Mouse (Mus musculus): ENCODE measurements around the gene Pf4.

Gene Pf4

DNA sequence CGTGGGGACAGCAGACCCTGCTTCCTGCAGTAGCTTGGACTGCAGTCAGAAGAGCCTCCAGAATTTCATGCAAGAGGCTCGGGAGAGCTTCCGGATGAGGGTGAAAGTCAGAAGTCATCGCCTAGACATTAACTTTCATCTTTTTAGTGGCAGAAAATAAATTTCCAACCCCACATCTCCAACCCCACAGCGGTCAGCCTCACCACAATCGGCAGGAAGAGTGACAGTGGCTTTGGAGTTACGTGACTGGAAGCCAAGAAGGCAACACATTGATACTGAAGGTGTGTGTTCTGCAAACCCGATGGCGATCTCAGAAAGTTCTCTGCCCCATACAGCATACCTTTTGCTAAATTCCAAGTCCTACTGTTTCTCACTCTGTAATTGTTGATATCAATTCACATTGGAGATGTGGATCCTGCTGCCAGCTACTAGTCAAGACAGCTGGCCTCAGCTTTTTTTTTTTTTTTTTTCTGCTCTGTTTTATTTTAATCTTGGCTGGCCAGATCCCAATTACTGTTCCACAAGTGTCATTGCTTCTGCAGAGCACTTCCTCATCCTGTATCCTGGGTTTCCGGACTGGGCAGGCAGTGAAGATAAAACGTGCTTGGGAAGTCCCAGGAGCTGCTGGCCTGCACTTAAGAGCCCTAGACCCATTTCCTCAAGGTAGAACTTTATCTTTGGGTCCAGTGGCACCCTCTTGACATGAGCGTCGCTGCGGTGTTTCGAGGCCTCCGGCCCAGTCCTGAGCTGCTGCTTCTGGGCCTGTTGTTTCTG, at the start of gene Pf4:
Gene Pf4 (plus strand): TSS at position 556 of the 774 bp plus-strand sequence.
- DNase-seq: no peak

DNA sequence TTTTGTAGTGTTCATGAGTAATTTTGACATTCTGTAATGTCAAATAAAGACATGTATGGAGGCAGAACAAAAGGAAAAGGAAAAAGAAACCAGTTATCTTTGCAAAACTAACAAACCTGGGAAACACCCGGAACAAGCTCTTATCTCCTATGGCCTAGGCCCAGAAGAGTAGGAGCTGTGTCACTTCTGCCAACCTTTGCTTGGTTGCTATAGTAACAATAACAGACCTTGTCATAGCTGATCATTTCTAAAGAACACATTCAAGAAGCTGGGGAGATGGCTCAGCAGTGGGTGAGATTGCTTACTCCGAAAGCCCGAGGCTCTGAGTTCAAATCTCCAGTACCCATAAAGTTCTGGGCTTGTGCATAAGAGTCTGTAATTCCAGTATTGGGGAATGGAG, 49.6 kb upstream of the Pf4 start:
- no peak for DNase-seq

DNA sequence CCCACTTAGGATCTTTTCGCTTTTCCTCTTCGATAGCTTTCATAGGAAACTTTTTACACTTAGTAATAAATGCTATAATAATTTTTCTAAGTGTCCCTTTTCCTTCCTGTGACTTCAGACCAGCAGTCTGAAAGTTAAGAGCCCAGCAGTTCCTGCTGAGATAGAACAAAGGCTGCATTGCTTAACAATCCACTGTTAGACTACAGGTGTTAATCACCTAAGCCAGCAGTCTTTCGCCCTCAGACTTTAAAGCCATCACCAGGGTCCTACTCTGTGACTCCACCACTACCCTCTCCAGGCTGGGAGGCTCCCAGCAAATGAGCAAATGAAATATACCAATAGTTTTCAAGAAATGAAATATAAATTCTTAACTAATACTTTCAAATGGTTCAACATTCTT, 44.0 kb upstream of the Pf4 start:
- no peak for DNase-seq

DNA sequence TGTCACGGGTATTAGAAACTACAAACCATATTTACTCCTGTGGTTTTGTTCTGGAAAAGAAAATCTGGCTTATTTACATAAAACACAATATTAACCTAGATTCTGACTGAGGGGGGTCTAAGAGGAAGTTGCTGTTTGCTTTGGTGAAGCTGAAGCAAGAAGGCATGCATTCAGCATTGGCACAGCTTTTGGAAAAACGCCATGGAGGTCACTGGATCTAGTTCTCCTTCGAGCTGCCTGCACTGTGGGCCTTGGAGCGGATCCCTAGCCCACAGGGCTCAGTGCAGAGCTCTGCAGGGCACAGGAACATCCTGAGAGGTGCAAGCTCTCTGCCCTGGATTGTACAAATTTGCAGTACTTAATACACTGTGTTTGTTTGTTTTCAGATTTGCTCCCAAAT, 40.8 kb upstream of the Pf4 start:
- no peak for DNase-seq

DNA sequence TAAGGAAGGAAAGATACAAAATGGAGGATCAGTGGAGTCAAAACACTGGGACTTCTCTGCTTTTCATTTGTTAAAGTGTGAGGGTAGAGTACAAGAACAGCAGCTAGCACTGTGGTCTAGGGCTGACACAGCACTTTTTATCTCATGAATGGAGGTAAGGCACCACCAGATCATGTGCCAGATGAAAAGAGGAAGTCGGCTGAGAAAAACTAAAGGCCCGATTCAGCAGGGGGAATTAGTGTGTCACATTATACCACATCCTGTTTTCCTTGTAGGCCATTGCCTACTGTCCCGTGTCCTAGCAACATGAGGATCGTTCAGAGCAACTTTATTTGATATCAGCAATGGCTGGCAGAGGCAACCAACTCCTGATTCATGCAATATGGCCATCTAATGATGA, 30.2 kb upstream of the Pf4 start:
- no peak for DNase-seq

DNA sequence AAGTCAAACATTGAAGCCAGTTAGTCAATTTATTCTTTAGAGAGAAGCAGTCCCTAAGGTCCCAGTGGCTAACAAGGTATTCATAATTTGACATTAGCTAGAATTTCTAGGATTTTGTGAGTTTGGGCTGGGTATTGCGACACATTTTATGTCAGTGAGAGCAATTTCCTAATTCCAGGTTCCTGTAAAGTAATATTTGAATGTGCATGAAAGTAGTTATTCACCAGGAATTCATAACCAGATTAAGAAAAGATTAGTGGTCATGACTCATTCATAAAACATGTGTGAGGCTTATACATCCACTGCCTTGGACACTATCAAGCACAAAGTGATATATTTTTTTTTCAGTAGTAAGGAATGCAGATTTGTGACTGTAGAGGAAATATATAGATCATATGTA, 18.3 kb upstream of the Pf4 start:
- no peak for DNase-seq

DNA sequence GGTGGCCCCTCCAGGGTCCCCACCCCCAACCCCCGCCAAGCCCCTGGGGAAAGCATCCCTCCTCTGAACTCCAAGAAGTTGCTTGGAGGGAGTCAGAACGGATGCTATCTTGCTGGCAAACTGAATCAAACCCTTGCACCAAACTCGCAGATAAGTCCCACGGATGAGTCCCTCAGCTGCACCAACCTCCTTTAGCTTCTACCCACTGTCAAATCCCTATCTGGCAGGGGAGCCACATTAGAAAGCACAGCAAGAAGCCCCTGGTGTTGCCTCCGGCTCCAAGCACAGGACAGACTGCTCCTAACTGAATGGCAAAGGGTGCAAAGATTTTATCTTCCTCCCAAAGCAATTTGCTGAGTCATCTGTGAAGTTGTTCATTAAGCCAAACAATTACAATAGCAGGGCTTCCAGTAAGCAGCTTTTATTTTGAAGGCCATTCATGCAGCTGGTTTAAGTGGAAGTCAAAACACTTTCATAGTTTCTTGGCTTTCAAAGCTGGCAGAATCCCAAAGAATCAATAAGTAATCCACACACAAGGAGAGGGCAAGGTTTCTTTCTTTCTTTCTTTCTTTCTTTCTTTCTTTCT, 14.1 kb upstream of the Pf4 start:
- no peak for DNase-seq

DNA sequence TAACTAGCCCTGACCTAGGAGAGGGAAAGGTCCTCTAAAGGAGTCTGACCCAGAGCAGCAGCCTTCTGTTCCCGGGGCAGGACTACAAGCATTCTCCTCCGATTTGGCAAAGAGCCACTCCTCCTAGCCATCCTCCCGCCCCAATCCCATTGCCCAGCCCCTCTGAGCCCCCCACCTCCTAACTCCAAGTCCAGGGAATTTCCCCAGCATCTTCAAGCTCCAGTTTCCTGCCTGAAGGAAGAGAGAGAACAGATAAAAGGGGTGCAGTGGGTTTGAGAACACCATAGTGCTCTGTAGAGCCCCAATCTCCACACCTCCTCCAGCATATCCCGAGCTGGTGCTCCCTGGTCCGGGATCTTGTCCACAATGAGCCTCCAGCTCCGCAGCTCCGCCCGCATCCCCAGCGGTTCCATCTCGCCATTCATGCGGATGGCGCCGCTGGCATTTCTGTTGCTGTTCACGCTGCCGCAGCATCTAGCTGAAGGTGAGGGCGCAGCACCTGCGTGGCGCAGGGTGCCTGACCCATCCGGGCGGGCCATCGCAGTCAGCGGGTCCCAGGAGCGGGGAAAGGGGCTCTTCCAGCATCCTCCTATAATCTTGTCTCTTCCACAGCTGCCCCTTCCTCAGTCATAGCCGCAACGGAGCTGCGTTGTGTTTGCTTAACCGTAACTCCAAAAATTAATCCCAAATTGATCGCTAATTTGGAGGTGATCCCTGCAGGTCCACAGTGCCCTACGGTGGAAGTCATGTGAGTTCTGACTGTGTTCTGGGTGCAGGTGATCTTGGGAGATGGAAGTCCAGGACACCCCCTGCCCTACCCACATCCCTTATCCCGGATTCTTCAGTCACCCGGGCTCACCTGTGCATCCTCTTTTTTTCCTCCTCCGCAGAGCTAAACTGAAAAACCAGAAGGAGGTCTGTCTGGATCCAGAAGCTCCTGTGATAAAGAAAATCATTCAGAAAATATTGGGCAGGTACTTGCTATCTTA, 12.9 kb upstream of the Pf4 start, which contains the start of gene Cxcl5:
Gene Cxcl5 (plus strand): TSS at position 284 of the 989 bp plus-strand sequence.
- DNase-seq: peak; percentile 25

- no peak for DNase-seq
Observed at GRCm38 (mm10) chr5:90760303-90760702, 11.9 kb upstream of the Pf4 start.

GRCm38 (mm10) chr5:90760844-90761243, 11.4 kb upstream of the Pf4 start:
- no peak for DNase-seq

- no peak for DNase-seq
Observed at GRCm38 (mm10) chr5:90761834-90762233, 10.4 kb upstream of the Pf4 start.

DNA sequence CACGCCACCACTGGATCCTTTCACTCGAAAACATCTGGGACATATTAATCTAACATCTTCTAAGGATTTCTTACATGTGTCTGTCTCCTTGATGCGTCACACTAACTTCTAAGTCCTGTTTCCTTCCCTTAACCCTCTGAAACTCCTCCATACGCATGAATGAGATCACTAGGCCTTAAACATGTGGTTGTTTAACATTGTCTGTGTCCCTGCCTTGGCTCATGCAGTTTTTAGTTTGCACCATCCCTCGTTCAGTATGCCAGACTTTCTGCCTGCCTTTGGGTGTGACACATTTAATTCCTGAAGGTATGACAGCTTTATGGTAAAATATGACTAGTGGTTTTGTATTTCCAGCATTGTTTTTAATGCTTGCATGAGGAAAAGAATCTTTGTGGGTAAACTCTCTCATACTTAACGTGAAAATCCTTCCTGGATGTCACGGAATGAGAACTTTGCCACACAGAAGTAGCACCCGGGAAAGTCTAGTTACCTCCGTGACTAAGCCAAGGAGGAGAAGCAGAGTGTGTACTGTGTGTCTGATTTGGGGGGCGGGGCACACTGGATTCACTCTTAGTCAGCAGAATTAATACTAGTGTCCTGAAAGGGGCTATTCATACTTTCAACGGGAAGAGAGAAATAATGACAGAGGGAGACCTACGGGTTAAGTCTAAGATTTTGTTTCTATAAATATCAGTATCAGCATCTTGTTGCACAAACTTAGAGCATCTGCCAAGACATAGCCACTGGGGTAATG, 8.1 kb upstream of the Pf4 start:
- no peak for DNase-seq

DNA sequence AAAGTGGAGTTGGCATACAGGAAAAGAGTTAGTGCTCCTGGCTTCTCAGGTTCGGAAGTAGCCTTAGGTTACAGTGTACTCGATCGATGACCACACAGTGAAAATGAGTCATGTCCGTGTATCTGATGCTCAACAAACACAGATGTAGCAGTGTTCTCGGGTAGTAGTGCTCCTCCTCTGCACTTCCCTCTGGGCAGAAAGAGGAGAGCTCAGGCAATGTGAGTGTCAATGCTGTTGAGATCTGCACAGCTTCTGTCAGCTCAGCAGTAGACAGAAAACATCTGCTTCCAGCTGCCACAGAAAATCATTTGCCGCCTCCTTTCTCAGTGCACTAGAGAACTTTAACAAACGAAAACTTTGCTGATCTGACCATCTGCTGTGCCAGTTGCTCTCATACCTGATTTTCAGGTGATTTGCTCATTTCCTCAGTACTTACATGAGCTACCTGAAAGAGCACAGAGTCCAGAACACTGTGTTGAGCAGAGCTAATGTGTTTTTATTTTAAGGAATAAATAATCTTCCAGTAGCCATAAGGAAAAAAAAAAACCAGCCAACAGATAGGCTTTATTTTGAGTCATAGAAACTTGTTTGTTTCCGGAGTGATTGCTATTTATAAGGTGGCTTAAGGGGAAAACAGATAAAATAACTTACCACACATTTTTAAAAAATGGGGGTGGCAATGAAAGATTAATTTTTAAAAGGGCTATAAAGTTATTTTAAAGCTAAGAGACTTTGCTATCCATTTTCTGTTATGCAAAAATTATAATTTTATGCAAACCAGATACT, 6.2 kb upstream of the Pf4 start:
- no peak for DNase-seq

DNA sequence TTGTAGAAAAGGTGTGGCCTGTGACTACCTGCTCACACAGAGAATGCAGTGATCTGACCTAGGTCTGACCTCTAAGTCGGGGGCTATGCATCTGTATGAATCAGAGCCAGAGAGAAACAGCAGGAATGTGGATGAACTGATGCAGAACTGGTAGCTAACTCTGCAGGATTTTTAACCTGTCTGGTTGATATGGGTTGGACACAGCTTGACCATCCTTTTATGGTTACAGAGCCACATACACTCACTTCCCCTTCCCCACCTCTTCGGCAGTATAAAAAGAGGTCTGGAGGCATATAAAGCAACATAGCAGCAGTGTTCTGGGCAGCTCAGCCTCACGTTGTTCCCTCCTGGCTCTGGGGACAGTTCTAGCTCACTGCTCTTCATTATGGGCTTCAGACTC, 4.0 kb upstream of the Pf4 start, which contains the start of gene Ppbp:
Gene Ppbp (plus strand): TSS at position 301 of the 400 bp plus-strand sequence.
- DNase-seq: no peak

DNA sequence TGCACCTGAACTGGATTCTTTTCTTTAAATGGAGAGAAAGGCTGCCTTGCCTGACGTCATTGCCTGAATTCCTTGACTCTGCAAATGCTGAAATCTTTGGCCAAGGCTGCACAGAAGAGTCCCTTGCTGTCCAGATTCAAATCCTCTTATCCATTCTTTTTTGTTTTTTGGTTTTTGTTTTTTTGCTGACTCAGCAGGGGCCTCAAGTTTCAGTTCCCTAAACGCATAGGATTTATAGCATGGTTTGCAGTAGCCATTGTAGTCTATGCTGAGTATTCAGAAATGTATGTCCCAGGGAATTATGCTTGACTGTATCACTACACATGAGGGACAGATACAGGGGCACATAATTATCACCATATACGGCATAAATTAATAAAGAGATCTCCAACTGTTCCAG, 866 bp upstream of the Pf4 start:
- no peak for DNase-seq

DNA sequence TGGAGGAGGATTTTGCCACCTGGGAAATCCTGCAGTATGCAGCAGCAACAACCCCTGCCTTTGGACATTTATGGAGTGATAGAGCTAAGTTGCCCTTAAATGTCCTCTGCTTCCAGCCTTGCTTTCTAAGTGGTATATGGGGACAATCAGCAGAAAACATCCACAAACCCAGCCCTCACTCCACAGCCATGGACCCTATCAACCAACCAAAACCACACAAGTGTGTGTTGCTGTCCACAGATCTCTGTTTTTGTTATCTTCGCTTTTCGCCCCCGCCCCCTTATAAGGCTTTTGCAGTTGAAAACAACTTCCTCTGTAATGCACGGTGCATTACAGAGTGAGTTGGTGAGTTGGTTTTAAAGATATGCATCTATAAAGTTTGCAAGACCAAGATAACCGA, 3.3 kb downstream of the Pf4 start:
- DNase-seq: no peak

GRCm38 (mm10) chr5:90777621-90778020, 5.4 kb downstream of the Pf4 start:
- DNase-seq: no peak

DNA sequence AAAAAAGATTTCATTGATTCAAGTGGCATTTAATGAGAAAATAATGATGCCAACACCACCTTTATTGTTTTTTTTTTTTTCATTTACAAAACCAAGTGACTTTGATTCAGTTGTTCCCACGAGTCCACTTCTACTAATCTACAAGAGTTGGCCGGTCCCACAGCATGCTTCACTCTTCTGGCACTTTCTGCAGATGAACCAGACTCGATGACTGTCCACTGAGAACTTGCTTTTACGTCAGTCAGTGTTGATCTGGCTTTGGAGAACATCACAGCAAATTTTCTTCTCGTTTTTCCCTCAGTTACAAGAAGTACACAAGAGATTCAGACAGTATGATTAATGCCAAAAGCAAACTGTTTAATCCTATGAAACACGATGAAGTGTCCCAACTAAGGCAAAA, 6.6 kb downstream of the Pf4 start:
- no peak for DNase-seq

GRCm38 (mm10) chr5:90783697-90784096, 11.5 kb downstream of the Pf4 start:
- no peak for DNase-seq

DNA sequence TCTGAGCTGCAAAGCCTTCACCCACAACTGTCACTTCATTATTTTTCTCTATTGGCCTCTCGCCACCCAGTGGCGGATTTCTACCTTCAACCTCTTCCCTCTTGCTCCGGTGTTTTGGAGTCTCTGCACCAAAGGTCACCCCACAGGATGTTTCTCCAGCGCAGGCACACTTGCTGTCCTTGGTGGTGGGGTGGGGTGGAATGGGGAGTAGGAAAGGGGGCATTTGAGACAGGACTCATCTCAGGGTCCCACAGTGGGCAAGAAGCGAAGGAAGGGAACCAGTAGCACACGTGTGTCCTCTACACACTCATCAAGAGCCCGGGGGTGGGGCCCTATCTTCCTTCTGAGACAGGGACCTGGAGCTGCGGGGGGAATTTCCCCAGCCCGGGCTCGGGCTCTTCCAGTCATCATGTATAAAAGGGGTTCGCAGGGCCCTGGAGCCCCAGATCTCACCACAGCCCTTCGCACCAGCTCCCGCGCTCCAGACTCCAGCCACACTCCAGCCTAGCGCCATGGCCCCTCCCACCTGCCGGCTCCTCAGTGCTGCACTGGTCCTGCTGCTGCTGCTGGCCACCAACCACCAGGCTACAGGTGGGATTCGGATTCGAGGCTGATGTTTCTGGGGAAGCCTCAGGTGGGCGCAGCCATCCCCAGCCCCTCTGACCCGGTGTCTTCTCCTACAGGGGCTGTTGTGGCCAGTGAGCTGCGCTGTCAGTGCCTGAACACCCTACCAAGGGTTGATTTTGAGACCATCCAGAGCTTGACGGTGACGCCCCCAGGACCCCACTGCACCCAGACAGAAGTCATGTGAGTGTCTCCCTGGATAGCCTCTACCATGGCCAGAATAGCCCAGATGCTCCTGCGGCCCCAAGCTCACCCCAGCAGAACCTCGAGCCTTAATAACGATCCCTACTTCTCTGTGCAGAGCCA, 13.7 kb downstream of the Pf4 start, which contains the start of gene Cxcl3:
Gene Cxcl3 (plus strand): TSS at position 445 of the 930 bp plus-strand sequence.
- DNase-seq: no peak

GRCm38 (mm10) chr5:90788114-90788513, 15.9 kb downstream of the Pf4 start:
- no peak for DNase-seq
